Mouse (Mus musculus): ENCODE results near the gene Med12l.

- no peak for TF ChIP-seq MAFK (IDR thresholded peaks at IDR 0.05; ENCODE audit: insufficient read depth, low read depth, low read length)
- TF ChIP-seq CHD2 (IDR thresholded peaks at IDR 0.05; ENCODE audit: low read depth, low read length) = no peak
- no peak for TF ChIP-seq HCFC1 (IDR thresholded peaks at IDR 0.05; ENCODE audit: borderline replicate concordance, insufficient read depth, low read length)
- TF ChIP-seq ZC3H11A (IDR thresholded peaks at IDR 0.05; ENCODE audit: borderline replicate concordance, low read depth, low read length) = no peak
- TF ChIP-seq ZNF384 (IDR thresholded peaks at IDR 0.05; ENCODE audit: low read depth, low read length) = no peak
Measured at GRCm38 (mm10) chr3:59227696-59228095, 222.1 kb downstream of the Med12l start.

Data from ES-E14 (cell line).